Mouse (Mus musculus): ENCODE data around the gene Duox1. TPM values are rescaled to one million over a fixed set of nuclear protein-coding genes. Genes with fewer than 3 reads are reported as not detected.
A peak's percentile ranks its signal among the peaks of the same experiment; 100 is the strongest.
"Not testable (repeated sequence)": the region's sequence is repeated elsewhere in the genome, so short reads cannot be mapped to it uniquely, and the experiment has no call there.

The Duox1 gene
- total RNA-seq, 4 experiments from 2014 or later, result 0.06 to 0.13 TPM; not detected in 2

DNA sequence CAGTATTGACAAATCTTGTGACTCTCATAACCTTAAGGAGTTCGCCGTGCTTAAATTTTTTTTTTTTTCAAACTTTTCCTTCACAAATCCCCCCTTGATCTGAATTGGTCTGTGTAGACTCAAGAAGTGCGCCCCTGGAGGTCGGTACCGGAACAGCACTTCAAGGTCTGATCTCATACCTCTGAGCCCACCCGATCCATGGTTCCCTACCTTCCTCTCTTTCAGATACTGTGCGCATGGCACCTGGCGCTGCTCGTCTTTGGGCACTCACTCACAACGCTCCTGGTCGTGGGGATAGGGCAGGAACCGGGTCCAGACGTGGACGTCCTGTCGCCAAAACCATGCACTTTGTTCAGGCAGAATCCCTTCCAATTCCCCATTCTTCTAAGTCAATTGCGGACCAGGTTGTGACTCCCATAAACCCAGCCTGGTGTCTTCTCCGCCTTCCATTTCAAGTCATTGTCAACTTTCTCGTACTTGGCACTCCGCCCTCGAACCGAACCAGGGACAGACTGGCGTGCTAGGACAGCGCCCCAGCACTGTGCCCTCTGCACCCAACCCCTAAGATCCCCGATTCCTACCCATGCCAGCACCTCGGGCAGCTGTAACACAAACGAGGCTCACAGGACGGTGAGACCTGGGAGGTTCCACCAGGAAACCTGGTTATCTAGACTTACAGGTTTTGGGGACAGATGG is 2.6 kb upstream of the Duox1 start:
- no peak for DNase-seq

DNA sequence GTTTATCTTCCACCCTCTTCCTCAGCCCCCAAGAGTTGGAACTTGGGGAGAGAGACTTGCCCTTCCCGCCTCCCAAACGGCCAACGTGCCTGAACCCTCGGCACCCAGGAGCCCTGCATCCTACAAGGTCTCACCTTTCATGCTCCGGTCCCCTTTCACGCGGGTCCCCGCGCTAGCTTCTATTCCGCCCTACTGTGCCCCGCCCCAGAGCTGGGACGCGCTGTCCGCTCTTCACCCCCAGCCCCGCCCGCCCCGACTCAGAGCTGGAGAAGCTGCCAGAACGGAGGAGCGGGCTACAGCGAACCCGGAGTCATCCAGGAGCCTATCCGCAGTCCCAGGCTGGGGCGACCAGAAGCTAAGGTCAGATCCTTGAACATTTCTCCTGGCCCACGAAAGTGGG is 1.9 kb upstream of the Duox1 start, which contains the start of gene Duoxa1:
Gene Duoxa1, minus strand, starts transcription at position 195 of the 400 bp plus-strand sequence.
- no peak for DNase-seq

DNA sequence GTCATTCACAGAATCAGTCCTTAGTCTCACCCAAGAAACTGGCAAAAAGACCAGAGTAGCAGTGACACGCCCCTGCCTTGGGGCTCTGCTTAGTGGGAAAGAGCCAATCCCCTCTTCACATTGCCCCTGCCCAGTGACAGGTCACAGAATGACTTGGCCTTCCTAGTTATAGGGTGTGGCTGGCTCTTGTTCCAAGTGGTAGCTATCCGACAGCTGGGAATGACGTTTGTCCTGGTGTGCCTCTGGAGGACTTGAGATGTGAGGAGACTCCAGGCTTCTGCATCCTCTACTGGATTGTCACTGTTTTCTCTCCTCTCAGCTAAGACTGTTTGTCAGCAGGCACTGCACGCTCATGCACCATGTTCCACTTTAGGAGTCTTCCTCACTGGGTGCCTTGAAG is 1.9 kb downstream of the Duox1 start:
- DNase-seq, result no peak

DNA sequence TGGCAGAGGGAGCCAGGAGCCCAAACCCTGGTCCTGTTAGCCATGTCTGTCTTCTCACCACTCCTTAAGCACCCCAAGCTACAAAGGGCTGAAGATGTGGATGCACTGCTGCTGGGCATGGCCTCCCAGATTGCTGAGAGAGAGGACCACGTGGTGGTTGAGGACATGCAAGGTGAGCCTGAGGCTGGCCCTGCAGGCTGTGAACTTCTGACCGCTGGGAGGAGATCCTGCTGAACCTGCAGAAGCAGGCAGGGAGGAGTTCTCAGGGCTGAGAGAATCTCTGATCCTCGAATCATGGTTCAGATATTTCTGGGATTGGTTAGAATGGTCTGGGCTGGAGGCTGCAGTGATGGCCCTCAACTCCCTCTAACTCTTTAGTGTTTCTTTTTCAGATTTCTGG is 8.5 kb downstream of the Duox1 start:
- no peak for DNase-seq

DNA sequence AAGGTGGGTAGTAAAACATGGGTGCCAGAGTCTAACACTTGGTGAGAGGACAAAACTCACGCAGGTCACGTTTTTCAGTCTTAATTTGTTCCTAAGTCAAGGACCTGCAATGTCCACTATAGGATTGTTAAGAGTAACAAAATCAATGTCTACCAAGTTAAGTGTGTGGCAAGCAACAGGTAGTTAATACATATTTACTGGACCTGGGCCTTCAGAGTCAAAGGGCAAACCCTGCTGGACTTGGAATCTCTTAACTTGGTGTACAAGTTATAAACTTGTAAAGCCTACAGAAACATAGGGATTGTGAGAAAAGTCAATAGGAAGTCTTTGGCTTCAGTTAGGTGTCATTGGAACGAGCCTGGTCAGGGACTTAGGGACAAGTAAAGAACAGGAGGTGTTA is 9.1 kb downstream of the Duox1 start:
- DNase-seq, result no peak

DNA sequence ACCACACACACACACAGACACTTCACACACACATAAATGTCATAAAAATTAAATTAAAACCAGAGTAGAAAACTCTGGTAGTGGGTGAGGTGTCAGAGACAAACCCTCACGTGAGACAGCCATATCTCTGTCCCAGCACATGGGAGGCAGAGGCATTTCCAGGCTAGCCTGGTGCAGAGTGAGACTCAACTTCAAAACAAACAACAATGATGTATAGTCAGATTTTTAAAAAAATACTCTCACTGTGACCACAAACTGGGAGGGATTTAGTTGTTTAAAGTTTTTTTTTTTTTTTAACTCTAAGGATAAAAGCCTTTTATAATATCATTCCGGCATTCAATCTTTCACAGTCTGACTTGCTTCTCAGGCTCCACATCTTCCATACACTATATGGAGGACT is 9.9 kb downstream of the Duox1 start:
- no peak for DNase-seq

DNA sequence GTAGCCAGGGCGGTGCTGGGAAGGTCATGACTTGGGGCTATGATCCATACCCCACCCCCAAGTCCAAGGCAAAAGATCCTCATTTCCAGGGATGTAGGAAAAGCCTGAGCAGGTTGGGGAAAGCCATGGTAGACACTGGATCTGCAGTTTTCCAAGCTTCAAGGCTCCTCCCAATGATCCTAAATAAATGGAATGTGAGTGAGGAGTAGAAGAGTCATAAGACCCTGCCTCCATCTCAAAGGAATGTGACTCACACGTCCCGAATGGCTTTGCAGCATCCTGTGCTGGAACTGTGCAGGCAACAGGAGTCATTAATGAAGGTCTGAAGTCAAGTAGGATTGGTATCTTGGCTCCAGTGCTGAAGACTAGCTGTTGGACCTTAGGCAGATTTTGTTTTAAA is 12.5 kb downstream of the Duox1 start:
- DNase-seq, result no peak

DNA sequence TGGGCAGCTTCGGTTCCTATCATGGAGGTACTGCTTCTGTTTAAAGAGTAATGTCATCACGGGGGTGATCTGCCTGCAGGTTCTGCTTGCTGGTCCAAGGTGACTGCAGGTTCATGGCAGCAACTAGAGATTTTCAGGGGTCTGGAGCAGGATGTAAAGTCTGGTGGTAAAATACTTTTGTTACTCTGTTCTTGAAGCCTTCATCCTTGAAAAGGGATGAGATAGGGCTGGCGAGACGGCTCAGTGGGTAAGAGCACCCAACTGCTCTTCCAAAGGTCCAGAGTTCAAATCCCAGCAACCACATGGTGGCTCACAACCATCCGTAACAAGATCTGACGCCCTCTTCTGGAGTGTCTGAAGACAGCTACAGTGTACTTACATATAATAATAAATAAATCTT is 14.8 kb downstream of the Duox1 start:
- DNase-seq, result not testable (repeated sequence)

DNA sequence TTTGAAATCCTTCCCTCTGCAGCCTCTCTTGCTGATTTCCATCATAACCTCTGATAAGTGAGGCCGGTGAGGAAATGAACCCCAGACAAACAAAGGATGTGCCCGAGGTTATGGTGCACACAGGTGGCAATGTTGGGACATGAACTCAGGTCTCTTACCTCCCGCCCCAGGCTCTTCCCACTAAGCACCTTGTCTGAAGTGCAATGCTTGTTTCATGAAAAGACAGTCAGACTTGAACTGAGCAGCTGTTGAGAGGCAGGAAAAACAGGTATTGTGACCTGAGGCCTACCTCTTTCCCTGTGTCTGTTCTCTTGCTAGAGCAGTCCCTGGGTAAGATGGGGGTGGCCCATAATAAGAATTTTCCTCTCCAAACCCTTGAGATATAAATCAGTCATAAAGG is 16.8 kb downstream of the Duox1 start:
- DNase-seq, result no peak

DNA sequence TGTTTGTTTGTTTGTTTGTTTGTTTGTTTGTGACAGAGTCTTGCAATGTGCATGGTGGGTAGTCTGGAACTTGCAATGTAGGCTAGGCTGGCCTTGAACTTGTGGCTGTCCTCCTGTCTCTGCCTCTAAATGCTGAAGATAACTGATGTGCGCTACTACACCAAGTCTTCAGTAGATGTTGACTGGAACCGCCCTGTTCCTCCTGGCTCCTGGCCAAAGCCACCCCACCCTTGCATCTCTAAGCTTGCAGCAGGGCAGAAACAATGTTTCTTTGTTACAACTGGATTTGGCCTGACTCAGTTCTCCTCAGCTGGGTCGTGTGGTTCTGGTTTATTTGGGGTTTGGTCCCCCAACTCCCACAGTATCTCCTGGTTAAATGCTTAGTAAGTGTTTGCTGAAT is 18.7 kb downstream of the Duox1 start:
- no peak for DNase-seq

DNA sequence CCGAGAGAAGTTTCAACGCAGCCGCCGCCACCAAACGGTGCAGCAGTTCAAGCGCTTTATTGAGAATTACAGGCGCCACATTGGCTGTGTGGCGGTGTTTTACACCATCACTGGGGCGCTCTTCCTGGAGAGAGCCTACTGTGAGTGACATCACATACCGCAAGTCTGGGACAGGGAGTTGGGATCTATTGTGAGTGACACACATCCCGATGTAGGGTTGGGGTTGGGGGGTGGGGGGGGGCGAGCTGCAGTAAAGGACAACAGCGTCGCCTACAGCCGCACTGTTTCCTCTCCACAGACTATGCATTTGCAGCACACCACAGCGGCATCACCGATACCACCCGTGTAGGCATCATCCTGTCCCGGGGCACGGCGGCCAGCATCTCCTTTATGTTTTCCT is 21.8 kb downstream of the Duox1 start:
- DNase-seq, result no peak

DNA sequence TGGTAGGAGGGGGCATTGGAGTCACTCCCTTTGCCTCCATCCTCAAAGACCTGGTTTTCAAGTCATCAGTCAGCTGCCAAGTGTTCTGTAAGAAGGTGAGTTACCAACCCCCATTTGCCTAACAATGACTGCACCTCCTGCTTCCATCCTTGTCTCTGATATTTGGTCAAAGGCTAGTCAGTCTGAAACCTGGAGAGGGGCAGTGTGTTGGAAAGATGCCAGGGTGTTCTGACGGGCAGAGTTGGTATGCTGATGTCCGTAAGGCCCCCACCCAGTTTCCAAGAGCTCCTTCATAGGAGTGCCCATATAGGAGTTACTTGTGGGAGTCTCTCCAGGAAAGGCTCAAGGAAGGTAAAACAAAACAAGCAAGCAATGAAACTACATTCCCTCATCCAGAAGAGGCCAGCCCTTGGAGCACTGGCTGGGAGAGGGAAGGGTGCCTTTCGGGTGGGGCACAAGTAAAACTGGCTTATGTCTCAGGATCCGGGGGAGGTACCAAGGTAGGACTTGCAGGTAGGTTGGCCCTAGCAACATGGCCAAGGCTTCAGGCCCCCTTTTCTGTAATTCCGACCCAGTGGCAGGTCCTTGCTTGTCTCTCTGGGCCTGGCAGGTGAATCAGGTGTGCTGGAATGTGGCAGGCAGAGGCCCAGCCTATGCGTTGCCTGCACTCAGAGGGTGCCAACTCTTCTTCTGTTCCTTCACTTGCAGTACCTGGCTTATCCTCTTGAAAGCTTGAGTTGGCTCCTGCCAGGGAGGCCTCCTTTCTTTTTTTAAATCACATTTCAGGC is 29.8 kb downstream of the Duox1 start:
- no peak for DNase-seq

DNA sequence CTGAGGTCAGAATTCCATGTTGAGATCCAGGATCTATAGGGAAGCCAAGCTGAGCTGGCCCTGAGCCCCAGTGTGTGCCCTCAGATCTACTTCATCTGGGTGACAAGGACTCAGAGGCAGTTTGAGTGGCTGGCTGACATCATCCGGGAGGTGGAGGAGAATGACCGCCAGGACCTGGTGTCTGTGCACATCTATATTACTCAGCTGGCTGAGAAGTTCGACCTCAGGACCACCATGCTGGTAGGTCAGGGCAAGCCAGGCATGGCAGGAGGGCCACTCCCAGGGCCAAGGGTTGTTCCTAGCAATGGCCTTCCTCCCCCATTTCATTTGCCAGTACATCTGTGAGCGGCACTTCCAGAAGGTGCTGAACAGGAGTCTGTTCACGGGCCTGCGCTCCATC is 30.7 kb downstream of the Duox1 start:
- DNase-seq, result not testable (repeated sequence)

DNA sequence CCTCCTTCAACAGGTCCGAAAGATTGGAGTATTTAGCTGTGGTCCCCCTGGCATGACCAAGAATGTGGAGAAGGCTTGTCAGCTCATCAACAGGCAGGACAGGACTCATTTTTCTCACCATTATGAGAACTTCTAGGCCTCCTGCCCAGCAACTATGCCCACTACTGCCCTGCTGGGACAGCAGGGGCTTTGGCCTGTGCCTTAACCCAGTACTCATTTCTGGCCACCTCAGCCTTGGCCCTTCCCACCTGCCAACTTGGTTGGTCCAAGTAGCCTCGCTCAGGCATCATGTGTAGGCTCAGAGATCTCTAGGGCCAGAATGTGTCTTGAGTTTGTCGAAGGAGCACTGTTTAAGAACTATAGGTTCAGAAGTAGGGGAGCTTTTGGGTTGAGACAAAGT is 31.8 kb downstream of the Duox1 start:
- DNase-seq, result no peak

DNA sequence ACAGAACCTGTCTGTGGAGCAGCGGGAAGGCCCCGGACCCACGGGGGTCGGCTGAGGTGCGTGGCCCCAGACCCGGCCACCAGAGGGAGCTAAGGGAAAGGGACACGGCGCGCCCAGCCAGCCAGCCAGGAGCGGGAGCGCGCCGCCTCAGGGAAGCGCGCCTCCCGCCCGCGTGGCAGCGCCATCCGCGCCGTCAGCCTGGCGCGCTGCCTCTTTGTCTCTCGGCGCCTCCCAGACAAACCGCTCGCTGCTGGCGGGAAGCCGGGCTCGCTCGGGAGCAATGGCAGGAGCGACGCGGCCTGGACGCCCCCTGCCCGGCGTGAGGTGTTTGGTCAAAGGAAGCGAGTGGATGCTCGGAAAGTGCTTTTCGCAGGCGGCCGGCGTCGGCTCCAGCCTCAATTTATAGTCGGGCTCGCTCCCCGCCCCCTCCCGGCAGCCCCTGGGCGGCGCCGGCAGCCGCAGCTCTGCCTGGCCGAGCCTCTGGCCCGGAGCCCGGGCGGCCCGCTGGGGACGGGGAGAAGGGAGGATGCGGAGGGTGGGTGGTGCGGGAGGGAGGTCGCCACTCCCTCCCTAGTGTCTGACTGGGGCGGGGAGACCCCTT is 33.2 kb downstream of the Duox1 start:
- DNase-seq, result peak; percentile 70

DNA sequence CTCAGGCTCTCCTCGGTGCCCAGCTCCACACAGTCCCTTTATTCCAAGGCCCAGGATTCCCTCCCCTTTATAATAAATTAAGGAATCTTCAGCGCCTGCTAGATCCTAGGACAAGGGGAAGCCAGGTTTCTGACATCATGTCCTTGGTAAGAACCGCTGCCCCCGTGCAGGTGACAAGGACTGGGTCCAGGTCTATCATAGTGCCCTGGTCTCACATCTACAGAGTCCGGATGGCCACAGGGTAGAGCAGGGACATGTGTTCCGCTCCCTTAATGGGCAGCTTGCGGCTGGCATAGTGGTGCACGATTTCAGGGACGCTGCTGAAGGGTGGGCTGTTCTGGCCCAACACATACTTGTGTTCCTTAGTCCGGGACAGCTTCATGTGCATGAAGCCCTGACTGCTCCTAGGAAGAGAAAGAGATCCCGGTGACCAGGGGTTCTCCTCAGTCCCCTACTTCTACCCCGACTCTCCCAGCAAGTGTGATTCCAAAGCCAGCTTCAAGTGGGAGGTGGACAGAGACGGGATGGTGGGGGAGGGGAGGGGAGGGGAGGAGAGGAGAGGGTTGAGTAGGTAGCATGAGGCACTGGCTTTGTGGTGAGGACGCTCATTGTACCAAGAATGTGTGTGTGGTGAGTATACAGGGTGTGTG is 33.8 kb downstream of the Duox1 start:
- no peak for DNase-seq

DNA sequence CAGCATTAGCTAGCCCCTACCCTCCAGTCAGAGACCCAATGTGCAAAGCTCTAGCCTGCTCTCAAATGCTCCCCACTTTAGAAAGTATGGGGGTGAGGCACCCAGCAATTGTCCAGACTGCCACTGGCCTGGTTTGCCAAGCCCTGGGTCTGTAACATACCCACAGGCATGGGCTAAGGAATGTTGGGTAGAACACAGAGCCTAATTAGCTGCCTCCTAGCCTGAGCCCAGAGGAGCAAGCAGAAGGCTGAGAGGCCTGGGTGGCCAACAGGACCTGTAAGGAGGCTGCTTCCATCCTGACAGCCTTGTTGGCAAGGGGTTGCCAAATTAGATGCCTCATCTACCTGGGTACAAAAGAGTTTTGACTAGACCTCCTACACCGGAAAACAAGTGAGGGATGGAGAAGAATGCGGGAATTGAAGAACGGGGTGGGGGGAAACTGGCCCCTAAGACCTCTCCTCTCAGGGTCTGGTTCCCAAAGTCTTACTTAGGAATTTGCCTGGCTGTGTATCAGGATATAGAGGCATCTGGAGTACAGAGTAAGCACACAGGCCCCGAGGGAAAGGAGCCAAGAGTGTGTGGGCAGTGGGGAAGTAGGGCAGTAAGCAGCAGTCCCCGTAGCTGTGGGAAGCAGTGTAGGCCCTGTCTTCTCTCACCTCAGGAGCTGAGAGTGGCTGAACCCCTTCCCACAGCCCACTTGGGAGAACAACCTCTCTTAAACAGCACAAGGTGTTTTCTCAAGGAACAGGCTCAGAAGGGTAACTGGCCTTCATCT is 35.9 kb downstream of the Duox1 start:
- DNase-seq, result no peak

DNA sequence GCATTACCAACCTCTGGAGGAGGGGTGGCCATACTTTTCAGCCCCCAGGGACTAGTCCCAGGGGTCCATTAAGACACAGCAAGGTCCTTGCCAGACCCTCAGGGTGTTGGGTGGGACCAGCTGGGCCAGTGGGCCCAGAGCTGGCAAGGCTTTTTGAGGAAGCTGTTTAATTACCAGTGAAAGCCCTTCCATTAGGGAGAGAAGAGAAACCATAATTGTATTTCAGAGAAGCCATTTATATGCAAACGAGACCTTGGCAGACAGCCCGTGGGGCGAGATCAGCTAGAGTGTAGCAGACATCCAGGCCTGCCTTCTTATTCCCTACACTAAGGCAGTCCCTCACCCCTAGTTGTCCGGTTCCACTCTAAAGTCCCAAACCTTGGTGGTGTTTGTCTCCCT is 36.5 kb downstream of the Duox1 start:
- DNase-seq, result no peak

DNA sequence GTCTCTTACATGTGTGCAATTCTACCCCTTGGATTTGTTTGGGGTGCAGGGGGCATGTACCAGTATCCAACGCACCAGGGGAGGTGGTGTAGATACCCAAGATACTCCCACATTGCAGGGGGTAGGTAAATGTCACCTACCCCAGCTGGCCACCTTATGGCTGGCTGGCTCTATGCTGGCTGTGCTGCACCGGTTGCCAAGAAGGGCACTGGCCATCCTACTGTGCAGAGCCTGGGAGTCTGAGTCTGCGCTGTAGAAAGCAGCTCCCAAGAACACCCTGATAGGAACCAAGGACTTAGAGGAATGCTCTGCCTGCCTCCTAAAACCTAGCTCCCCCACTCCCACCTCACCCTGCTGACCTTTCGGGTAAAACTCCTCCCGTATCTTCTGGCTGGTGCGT is 37.5 kb downstream of the Duox1 start:
- no peak for DNase-seq

DNA sequence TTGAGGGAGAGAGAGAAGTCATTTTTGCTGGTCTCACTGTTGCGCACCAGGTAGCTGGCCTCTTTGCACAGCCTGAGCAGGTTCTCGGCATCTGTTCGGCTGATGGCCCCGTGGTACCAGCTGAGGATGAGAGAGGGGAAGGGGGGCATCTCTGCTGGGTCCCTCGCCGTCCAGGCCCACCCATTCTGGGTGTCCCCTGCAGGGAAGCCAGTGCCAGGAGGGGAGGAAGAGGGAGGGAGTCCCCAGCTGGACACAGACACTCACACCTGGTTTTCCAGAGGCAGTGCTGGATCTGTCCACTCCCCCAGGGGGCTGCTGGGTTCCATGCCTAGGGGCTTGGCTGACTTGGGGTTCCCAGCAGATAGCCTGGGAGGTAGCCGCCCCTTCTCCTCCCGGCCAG is 38.3 kb downstream of the Duox1 start:
- no peak for DNase-seq

DNA sequence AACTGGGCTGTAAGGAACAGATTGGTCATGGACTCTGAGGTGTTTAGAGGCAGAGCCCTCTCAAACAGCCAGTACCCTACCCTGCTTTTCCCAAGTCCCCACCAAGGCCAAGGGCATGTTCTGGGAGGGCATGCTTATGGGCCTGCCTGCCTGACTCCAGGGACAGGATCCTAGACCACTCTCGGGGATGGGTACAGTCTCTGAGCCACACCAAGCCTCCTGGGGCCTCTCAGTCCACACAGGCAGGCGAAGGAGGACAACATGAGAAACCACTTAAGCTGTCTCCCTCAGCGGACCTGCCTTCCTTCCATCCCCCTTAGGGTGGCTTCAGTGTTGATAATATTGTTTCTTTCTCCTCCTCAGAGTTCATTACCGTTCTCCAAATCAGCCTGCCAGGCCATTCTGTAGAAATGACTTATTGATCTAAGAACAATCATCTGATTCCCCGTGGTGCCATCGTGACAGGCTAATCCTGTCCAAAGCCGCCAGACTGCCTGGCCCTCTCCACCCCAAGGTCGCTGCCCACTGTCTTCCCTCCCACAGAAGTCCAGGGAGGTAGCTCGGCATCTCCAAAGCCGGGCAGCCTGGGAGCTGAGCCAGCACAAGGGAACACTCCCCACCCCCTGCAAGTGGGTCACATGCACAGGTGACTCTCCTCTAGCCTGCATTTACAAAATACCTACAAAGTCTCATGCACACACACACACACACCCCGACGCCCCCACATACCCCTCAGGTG is 38.9 kb downstream of the Duox1 start:
- DNase-seq, result no peak

DNA sequence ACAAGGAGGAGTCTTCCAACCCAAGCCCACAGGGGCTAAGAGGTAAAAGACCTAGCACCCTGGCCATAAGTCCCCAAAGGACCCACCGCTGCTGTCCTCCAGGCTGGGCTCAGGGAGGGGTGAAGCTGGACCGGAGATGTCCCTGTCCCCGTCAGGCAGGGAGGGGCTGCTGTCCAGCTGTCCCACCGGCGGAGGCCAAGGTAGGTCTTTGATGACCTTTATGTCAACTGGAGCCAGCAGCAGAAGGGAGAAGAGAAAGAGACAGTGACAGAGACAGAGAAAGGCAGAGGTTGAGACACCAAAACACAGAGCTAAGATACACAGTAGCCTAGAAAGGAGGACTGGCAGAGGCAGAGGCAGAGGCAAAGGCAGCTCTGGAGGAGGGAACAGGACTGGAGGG is 39.9 kb downstream of the Duox1 start:
- no peak for DNase-seq
